Mouse (Mus musculus): ENCODE results near the gene Tnik. TPM values are rescaled to one million over a fixed set of nuclear protein-coding genes. Genes with fewer than 3 reads are reported as not detected.

The Tnik gene
- polyA plus RNA-seq, 1 experiment from 2014 or later = 15.9 TPM

- ATAC-seq (replicated peaks; ENCODE audit: insufficient number of reproducible peaks, low FRiP score, low TSS enrichment, low read depth) (no peak), DNase-seq (ENCODE audit: low spot score) (no peak)
- H3K9me3 ChIP-seq (replicated peaks; ENCODE audit: control insufficient read depth, low read length) = no peaks in the 10 kb centered on the region
Measured at GRCm38 (mm10) chr3:28372459-28372858, 109.4 kb downstream of the Tnik start.

GRCm38 (mm10) chr3:28374738-28375510 is 111.9 kb downstream of the Tnik start:
- ATAC-seq (replicated peaks; ENCODE audit: insufficient number of reproducible peaks, low FRiP score, low TSS enrichment, low read depth) = no peak
- no peak overlapping the region for H3K9ac ChIP-seq (replicated peaks; ENCODE audit: low read length)
- H3K27ac ChIP-seq (replicated peaks; ENCODE audit: low read depth, low read length) = no peak overlapping the region
- no peak for DNase-seq (ENCODE audit: low spot score)
- WGBS = 90% methylated on average over 6 of the region's 6 CpGs
- H3K4me3 ChIP-seq (ENCODE audit: low read depth, low read length) = no peak overlapping the region
- H3K4me2 ChIP-seq (ENCODE audit: low read depth, low read length) = no peak overlapping the region
- no peaks in the 10 kb centered on the region for H3K9me3 ChIP-seq (replicated peaks; ENCODE audit: control insufficient read depth, low read length)
- no peaks in the 10 kb centered on the region for H3K36me3 ChIP-seq (replicated peaks; ENCODE audit: control insufficient read depth, insufficient read depth, low read depth, low read length)
- no peaks in the 10 kb centered on the region for H3K4me1 ChIP-seq (ENCODE audit: control insufficient read depth, insufficient read depth, low read length)
- no peaks in the 10 kb centered on the region for H3K27me3 ChIP-seq (ENCODE audit: control insufficient read depth, insufficient read depth, low read length)

More at GRCm38 (mm10) chr3:28372459-28372858, 109.4 kb downstream of the Tnik start:
- Histone ChIP-seq H3K4me2 (ENCODE audit: low read depth, low read length) (no peak overlapping the region), H3K4me1 (ENCODE audit: control insufficient read depth, insufficient read depth, low read length) (no peaks in the 10 kb centered on the region), H3K9ac (replicated peaks; ENCODE audit: low read length) (no peak overlapping the region), H3K27ac (replicated peaks; ENCODE audit: low read depth, low read length) (no peak overlapping the region), H3K36me3 (replicated peaks; ENCODE audit: control insufficient read depth, insufficient read depth, low read depth, low read length) (no peaks in the 10 kb centered on the region), H3K4me3 (ENCODE audit: low read depth, low read length) (no peak overlapping the region), H3K27me3 (ENCODE audit: control insufficient read depth, insufficient read depth, low read length) (no peaks in the 10 kb centered on the region)
- 92% methylated on average over 2 of the region's 2 CpGs for WGBS

DNA sequence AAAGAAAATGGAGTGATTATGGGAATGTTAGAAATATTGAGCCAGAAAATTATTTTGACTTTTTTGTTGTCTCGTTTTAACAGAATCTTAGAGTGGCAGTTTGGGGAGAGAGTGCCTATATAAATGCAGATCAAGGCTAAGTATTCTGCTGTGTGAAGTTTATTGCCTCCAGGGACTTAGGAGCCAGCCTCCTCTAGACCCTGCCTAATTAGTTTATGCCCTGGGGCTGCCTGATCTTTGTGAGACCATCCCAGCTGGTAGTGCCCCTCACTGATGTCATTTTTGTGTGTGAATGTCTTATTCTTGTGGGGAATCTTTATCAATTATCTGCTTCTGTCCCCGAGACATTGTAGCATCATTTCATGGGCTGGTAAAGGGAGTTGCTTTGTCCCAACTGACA is 117.2 kb downstream of the Tnik start:
- Histone ChIP-seq H3K27ac (replicated peaks; ENCODE audit: low read depth, low read length) (no peak overlapping the region), H3K9me3 (replicated peaks; ENCODE audit: control insufficient read depth, low read length) (no peaks in the 10 kb centered on the region), H3K27me3 (ENCODE audit: control insufficient read depth, insufficient read depth, low read length) (no peaks in the 10 kb centered on the region), H3K4me3 (ENCODE audit: low read depth, low read length) (no peak overlapping the region), H3K36me3 (replicated peaks; ENCODE audit: control insufficient read depth, insufficient read depth, low read depth, low read length) (no peaks in the 10 kb centered on the region), H3K4me1 (ENCODE audit: control insufficient read depth, insufficient read depth, low read length) (no peaks in the 10 kb centered on the region), H3K9ac (replicated peaks; ENCODE audit: low read length) (no peak overlapping the region), H3K4me2 (ENCODE audit: low read depth, low read length) (no peak overlapping the region)
- ATAC-seq (replicated peaks; ENCODE audit: insufficient number of reproducible peaks, low FRiP score, low TSS enrichment, low read depth) (no peak), DNase-seq (ENCODE audit: low spot score) (no peak)
- WGBS = 41% methylated on average over 2 of the region's 2 CpGs

- Histone ChIP-seq H3K27me3 (ENCODE audit: control insufficient read depth, insufficient read depth, low read length) (no peaks in the 10 kb centered on the region), H3K36me3 (replicated peaks; ENCODE audit: control insufficient read depth, insufficient read depth, low read depth, low read length) (no peaks in the 10 kb centered on the region), H3K27ac (replicated peaks; ENCODE audit: low read depth, low read length) (no peak overlapping the region), H3K4me3 (ENCODE audit: low read depth, low read length) (no peak overlapping the region), H3K9ac (replicated peaks; ENCODE audit: low read length) (no peak overlapping the region), H3K4me2 (ENCODE audit: low read depth, low read length) (no peak overlapping the region), H3K4me1 (ENCODE audit: control insufficient read depth, insufficient read depth, low read length) (no peaks in the 10 kb centered on the region), H3K9me3 (replicated peaks; ENCODE audit: control insufficient read depth, low read length) (no peaks in the 10 kb centered on the region)
- DNase-seq (ENCODE audit: low spot score) (no peak), ATAC-seq (replicated peaks; ENCODE audit: insufficient number of reproducible peaks, low FRiP score, low TSS enrichment, low read depth) (no peak)
- WGBS = 50% methylated on average over 11 of the region's 11 CpGs
Measured at GRCm38 (mm10) chr3:28383526-28384126, 120.6 kb downstream of the Tnik start.

- WGBS = 96% methylated on average over 10 of the region's 10 CpGs
- no peak overlapping the region for H3K4me3 ChIP-seq (ENCODE audit: low read depth, low read length)
- DNase-seq (ENCODE audit: low spot score) (no peak), ATAC-seq (replicated peaks; ENCODE audit: insufficient number of reproducible peaks, low FRiP score, low TSS enrichment, low read depth) (no peak)
- no peak overlapping the region for H3K9ac ChIP-seq (replicated peaks; ENCODE audit: low read length)
- no peak overlapping the region for H3K27ac ChIP-seq (replicated peaks; ENCODE audit: low read depth, low read length)
- no peaks in the 10 kb centered on the region for H3K9me3 ChIP-seq (replicated peaks; ENCODE audit: control insufficient read depth, low read length)
- H3K27me3 ChIP-seq (ENCODE audit: control insufficient read depth, insufficient read depth, low read length) = no peaks in the 10 kb centered on the region
- no peaks in the 10 kb centered on the region for H3K4me1 ChIP-seq (ENCODE audit: control insufficient read depth, insufficient read depth, low read length)
- H3K4me2 ChIP-seq (ENCODE audit: low read depth, low read length) = no peak overlapping the region
- H3K36me3 ChIP-seq (replicated peaks; ENCODE audit: control insufficient read depth, insufficient read depth, low read depth, low read length) = no peaks in the 10 kb centered on the region
Measured at GRCm38 (mm10) chr3:28385199-28385975, 122.4 kb downstream of the Tnik start.

DNA sequence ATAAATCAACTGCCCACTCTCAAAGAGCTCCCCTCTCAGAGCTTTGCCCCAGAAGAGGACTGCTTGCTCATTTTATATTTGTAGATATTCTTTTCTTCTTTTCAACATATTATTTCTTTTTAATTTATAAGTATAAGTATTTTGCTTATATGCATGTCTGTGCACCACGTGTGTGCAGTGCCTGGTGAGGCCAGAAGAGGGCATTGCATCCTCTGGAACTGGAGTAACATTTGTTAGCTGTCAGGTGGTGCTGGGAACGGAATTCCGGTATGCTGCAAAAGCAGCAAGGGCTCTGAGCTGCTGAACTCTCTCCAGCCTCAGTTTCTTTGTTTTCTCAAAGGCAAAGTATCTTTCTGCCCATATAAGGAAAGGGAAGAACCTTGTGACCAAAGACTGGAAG is 125.5 kb downstream of the Tnik start:
- Histone ChIP-seq H3K36me3 (replicated peaks; ENCODE audit: control insufficient read depth, insufficient read depth, low read depth, low read length) (no peaks in the 10 kb centered on the region), H3K4me2 (ENCODE audit: low read depth, low read length) (no peak overlapping the region), H3K4me1 (ENCODE audit: control insufficient read depth, insufficient read depth, low read length) (no peaks in the 10 kb centered on the region), H3K9ac (replicated peaks; ENCODE audit: low read length) (no peak overlapping the region), H3K27ac (replicated peaks; ENCODE audit: low read depth, low read length) (no peak overlapping the region), H3K9me3 (replicated peaks; ENCODE audit: control insufficient read depth, low read length) (no peaks in the 10 kb centered on the region), H3K27me3 (ENCODE audit: control insufficient read depth, insufficient read depth, low read length) (no peaks in the 10 kb centered on the region), H3K4me3 (ENCODE audit: low read depth, low read length) (no peak overlapping the region)
- 90% methylated on average over 3 of the region's 3 CpGs for WGBS
- DNase-seq (ENCODE audit: low spot score) = no peak
- no peak for ATAC-seq (replicated peaks; ENCODE audit: insufficient number of reproducible peaks, low FRiP score, low TSS enrichment, low read depth)

DNA sequence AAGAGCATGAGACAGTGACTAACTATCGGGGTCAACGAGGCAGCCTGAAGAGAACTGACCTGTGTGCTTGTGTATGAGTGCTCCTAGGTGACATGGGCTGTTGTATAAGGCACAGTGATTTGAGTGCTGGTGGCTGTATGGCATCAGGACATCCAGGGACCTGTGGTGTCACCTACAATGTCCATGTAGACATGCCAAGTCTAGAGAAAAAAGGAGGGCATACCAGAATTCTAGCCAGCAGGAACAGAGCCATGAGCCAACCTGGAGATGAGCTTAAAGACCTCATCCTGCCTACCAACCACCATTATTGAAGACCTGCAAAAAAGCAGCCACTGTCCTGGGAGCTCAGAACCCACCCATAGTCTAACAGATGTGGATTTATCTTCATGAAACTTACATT is 127.2 kb downstream of the Tnik start:
- H3K4me1 ChIP-seq (ENCODE audit: control insufficient read depth, insufficient read depth, low read length) = no peaks in the 10 kb centered on the region
- ATAC-seq (replicated peaks; ENCODE audit: insufficient number of reproducible peaks, low FRiP score, low TSS enrichment, low read depth) (no peak), DNase-seq (ENCODE audit: low spot score) (no peak)
- H3K4me2 ChIP-seq (ENCODE audit: low read depth, low read length) = no peak overlapping the region
- no peaks in the 10 kb centered on the region for H3K27me3 ChIP-seq (ENCODE audit: control insufficient read depth, insufficient read depth, low read length)
- no peak overlapping the region for H3K9ac ChIP-seq (replicated peaks; ENCODE audit: low read length)
- H3K36me3 ChIP-seq (replicated peaks; ENCODE audit: control insufficient read depth, insufficient read depth, low read depth, low read length) = no peaks in the 10 kb centered on the region
- 85% methylated on average over 2 of the region's 2 CpGs for WGBS
- H3K4me3 ChIP-seq (ENCODE audit: low read depth, low read length) = no peak overlapping the region
- no peaks in the 10 kb centered on the region for H3K9me3 ChIP-seq (replicated peaks; ENCODE audit: control insufficient read depth, low read length)
- no peak overlapping the region for H3K27ac ChIP-seq (replicated peaks; ENCODE audit: low read depth, low read length)

DNA sequence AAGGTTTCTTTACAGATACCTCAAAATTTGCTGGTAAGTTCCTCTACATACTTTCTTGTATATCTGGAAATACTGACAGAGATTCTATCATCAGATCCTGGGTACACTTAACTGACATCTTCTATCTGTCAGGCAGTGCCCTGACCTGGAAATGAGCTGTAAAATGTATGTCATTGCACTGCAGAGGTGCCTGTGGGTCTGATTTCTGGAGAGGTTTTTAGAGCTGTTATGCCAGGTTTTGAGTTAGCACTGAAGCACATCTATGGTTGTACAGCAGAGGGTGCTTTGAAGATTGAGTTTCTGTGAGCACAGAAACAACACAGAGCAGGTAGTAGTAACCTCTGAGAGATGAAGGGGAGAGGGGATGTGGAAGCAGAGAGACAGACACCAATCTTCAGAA is 129.5 kb downstream of the Tnik start:
- Histone ChIP-seq H3K9ac (replicated peaks; ENCODE audit: low read length) (no peak overlapping the region), H3K4me2 (ENCODE audit: low read depth, low read length) (no peak overlapping the region)

More for the DNA sequence above, 129.5 kb downstream of the Tnik start:
- ATAC-seq (replicated peaks; ENCODE audit: insufficient number of reproducible peaks, low FRiP score, low TSS enrichment, low read depth) (no peak), DNase-seq (ENCODE audit: low spot score) (no peak)
- Histone ChIP-seq H3K9me3 (replicated peaks; ENCODE audit: control insufficient read depth, low read length) (no peaks in the 10 kb centered on the region), H3K27ac (replicated peaks; ENCODE audit: low read depth, low read length) (no peak overlapping the region), H3K36me3 (replicated peaks; ENCODE audit: control insufficient read depth, insufficient read depth, low read depth, low read length) (no peaks in the 10 kb centered on the region), H3K27me3 (ENCODE audit: control insufficient read depth, insufficient read depth, low read length) (no peaks in the 10 kb centered on the region), H3K4me3 (ENCODE audit: low read depth, low read length) (no peak overlapping the region), H3K4me1 (ENCODE audit: control insufficient read depth, insufficient read depth, low read length) (no peaks in the 10 kb centered on the region)

Measured in embryonic facial prominence, embryonic 11.5 days (tissue).